Mouse (Mus musculus) embryonic fibroblast, embryonic 13.5 days (primary cell): Measurements from ENCODE around the gene Stard13.

Source experiments
- CTCF ChIP-seq: IDR thresholded peaks from 2 replicates; pipeline ENCODE4 v1.5.1; 2011; ENCODE audit warnings: mild to moderate bottlenecking, control low read depth, low read length, moderate library complexity, borderline replicate concordance; ENCODE audit not compliant: insufficient read depth
- POLR2A ChIP-seq: IDR thresholded peaks from 2 replicates; pipeline ENCODE4 v1.6.1; 2011; ENCODE audit warnings: low read depth, mild to moderate bottlenecking, control low read depth, low read length, moderate library complexity

- TF ChIP-seq POLR2A (no peak), CTCF (no peak)
These were observed 53.4 kb downstream of the Stard13 start for GRCm38 (mm10) chr5:151180176-151180785.
